Mouse (Mus musculus) myocyte (in vitro differentiated cells): ENCODE data around the gene Iqgap1.

Experiments
- CEBPB ChIP-seq: IDR thresholded peaks from 2 replicates; pipeline ENCODE4 v1.6.1; 2011; ENCODE audit warnings: mild to moderate bottlenecking, moderate library complexity; ENCODE audit not compliant: poor library complexity, insufficient read depth, severe bottlenecking
- E2F4 ChIP-seq: IDR thresholded peaks from one replicate; pipeline ENCODE4 v1.6.1; 2011; ENCODE audit warnings: mild to moderate bottlenecking, control low read depth, moderate library complexity; ENCODE audit not compliant: insufficient read depth
- MAX ChIP-seq: IDR thresholded peaks from one replicate; pipeline ENCODE4 v1.6.1; 2011; ENCODE audit warnings: low read depth, mild to moderate bottlenecking, control low read depth
- MYOD1 ChIP-seq, 3 experiments: IDR thresholded peaks; one replicate each; pipeline ENCODE4 v1.6.1; 2011; ENCODE audit warnings: control low read depth in 2 of 3, low read depth in 2 of 3, mild to moderate bottlenecking in 2 of 3, moderate library complexity in 1 of 3; ENCODE audit not compliant: insufficient read length in 2 of 3, control insufficient read depth in 1 of 3
- MYOG ChIP-seq, 3 experiments: IDR thresholded peaks; one replicate each; pipeline ENCODE4 v1.6.1; 2011; ENCODE audit warnings: control low read depth in 2 of 3, low read depth in 2 of 3, mild to moderate bottlenecking in 2 of 3; ENCODE audit not compliant: insufficient read length in 2 of 3, control insufficient read depth in 1 of 3, insufficient read depth in 1 of 3
- POLR2A ChIP-seq: IDR thresholded peaks from one replicate; pipeline ENCODE4 v1.6.1; 2011; ENCODE audit warnings: low read depth, mild to moderate bottlenecking, control low read depth, moderate library complexity; ENCODE audit not compliant: insufficient read length
- POLR2AphosphoS2 ChIP-seq: IDR thresholded peaks from one replicate; pipeline ENCODE4 v1.6.1; 2011; ENCODE audit warnings: low read depth, control low read depth; ENCODE audit not compliant: insufficient read length
- SRF ChIP-seq: IDR thresholded peaks from one replicate; pipeline ENCODE4 v1.6.1; 2011; ENCODE audit warnings: low read depth; ENCODE audit not compliant: control insufficient read depth, insufficient read length
- TCF12 ChIP-seq: IDR thresholded peaks from one replicate; pipeline ENCODE4 v1.6.1; 2011; ENCODE audit warnings: mild to moderate bottlenecking, control low read depth; ENCODE audit not compliant: poor library complexity, insufficient read depth, severe bottlenecking
- TCF3 ChIP-seq: IDR thresholded peaks from one replicate; pipeline ENCODE4 v1.6.1; 2011; ENCODE audit warnings: low read depth, control low read depth; ENCODE audit not compliant: insufficient read length

- no peak for TF ChIP-seq CEBPB
- no peak for TF ChIP-seq POLR2A
- TF ChIP-seq MYOG (IDR thresholded peaks at IDR 0.05; ENCODE audit: control insufficient read depth in 1 of 3, insufficient read depth in 1 of 3, insufficient read length in 2 of 3, low read depth in 2 of 3) = no peak
- TF ChIP-seq E2F4 = no peak
- TF ChIP-seq MAX = no peak
- TF ChIP-seq POLR2AphosphoS2 = no peak
- no peak for TF ChIP-seq TCF3
- no peak for TF ChIP-seq SRF
- no peak for TF ChIP-seq TCF12
- no peak for TF ChIP-seq MYOD1 (IDR thresholded peaks at IDR 0.05; ENCODE audit: control insufficient read depth in 1 of 3, insufficient read length in 2 of 3, low read depth in 2 of 3)
Measured at GRCm38 (mm10) chr7:80715306-80715705, 110.5 kb downstream of the Iqgap1 start.
